Mouse (Mus musculus): ENCODE measurements around the gene Abca1. TPM values are rescaled to one million over a fixed set of nuclear protein-coding genes. Genes with fewer than 3 reads are reported as not detected.
A peak's percentile ranks its signal among the peaks of the same experiment; 100 is the strongest.

Abca1 gene
- polyA plus RNA-seq, 1 experiment: 22.3 TPM

DNA sequence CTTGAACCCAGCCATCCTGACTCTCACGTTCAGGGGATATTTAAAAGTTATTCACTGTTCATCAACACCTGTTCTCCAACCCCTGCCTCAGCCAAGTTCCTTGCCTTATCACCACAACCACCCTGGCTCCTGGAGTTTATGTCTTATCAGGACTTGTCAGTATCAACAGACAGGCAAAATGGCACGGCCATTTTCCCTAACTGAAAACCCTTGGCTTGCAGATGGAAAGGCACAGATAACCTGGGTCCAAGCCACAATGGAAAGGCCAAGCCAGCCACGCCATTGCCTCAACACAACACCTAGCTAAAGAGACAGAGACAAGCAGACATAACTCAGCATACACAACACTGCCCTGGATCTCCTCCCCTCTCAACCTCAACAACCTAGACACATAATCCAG is 38.6 kb downstream of the Abca1 start:
- Histone ChIP-seq H3K27ac (replicated peaks; ENCODE audit: low read depth, low read length) (peak overlapping the region; percentile 95), H3K4me1 (ENCODE audit: control insufficient read depth, insufficient read depth, insufficient read length, low read length) (peaks cover 53% of the 10 kb centered on the region)

DNA sequence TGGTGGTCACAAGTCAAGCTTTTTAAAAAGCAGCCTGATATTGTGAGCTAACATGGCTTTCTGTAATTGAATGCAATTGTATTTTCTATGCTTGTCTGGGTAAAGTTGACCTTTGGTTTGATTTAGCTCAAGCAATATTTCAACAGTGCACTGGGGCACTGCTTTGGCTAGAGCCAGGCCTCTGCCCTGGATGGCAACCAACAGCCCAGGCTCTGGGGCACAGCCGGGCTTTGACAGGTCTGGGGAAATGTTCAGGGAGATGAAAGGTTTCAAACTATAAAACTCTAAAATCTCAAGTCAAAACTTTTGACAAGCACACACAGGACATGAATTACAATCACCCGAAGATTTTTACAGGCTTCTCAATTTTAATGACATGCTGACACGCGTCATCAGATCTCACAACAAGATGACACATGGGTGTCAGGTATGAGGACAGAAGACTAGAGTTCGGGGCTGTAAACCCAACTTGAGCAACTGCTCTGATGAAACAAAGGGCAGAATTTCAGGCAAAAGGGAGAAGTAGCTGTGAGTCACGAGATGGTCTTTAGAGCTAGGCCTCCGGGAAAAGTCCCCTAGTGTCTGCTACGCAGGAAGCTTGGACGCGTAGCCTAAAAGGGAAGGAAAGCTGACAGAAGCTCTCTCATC is 39.5 kb downstream of the Abca1 start:
- Histone ChIP-seq H3K4me1 (ENCODE audit: control insufficient read depth, insufficient read depth, insufficient read length, low read length) (peaks cover 56% of the 10 kb centered on the region), H3K4me3 (ENCODE audit: insufficient read depth, low read depth, low read length) (no peak overlapping the region), H3K27ac (replicated peaks; ENCODE audit: low read depth, low read length) (peak overlapping the region; percentile 95)

More for the DNA sequence above, 38.6 kb downstream of the Abca1 start:
- H3K4me3 ChIP-seq (ENCODE audit: insufficient read depth, low read depth, low read length): no peak overlapping the region

DNA sequence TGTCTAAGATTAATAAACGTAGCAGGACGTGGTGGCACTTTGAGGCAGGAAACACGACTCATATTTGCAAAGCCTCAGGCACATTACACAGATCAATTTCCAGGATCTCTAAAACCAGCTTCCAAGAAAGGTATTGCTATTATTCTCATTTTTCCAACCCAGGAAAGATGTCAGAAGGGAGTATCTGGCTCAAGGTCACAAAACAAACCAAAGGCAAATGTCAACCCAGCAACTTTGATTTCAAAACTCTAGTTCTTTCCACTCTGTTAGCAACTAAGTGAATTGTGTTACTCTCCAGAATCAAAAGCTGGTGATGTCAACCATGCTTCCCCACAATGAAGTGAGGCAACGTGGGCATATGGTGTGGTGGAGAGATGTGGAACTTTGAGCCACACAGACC is 41.1 kb downstream of the Abca1 start:
- H3K4me3 ChIP-seq (ENCODE audit: insufficient read depth, low read depth, low read length): no peak overlapping the region
- H3K27ac ChIP-seq (replicated peaks; ENCODE audit: low read depth, low read length): peak overlapping the region; percentile 83
- H3K4me1 ChIP-seq (ENCODE audit: control insufficient read depth, insufficient read depth, insufficient read length, low read length): peaks cover 52% of the 10 kb centered on the region

DNA sequence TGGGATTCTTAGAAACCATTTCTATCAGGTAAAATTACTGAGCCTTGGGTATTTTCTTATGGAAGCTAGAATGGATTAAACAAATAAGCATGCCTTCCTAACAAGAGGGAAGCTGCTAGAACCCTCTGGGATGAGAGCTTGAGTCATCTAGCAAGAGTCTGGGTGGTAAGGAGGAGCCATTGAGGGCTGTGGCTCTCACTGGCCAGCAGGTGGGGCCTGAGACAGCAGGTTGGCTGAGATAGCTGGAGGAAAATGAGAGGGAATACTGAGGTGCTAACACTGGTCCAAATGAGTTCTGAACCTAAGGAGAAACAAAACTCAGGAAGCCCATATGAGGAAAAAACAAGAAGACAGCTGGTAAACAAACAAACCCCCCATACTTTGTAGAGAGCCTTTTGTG is 42.1 kb downstream of the Abca1 start:
- no peak overlapping the region for H3K4me3 ChIP-seq (ENCODE audit: insufficient read depth, low read depth, low read length)
- peaks cover 44% of the 10 kb centered on the region for H3K4me1 ChIP-seq (ENCODE audit: control insufficient read depth, insufficient read depth, insufficient read length, low read length)
- peak overlapping the region; percentile 83 for H3K27ac ChIP-seq (replicated peaks; ENCODE audit: low read depth, low read length)

DNA sequence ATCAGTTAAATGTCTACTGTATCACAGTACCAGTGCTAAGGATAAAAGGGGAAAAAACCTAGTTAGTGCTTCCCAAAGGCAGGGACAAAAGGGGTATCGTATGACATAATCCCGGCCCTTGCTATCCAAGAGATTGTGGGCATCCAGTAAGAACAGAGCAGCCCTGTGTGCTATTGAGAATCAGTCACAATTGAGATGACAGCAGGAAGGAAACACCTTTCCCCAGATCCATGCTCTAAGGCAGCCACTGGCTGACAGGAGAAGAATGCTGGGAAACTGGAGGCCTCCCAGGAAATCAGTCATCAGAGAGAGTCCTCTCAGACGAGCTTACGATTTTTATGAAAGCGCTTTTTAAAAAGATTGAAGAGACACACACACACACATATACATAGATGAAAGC is 42.6 kb downstream of the Abca1 start:
- Histone ChIP-seq H3K27ac (replicated peaks; ENCODE audit: low read depth, low read length) (peak overlapping the region; percentile 83), H3K4me3 (ENCODE audit: insufficient read depth, low read depth, low read length) (no peak overlapping the region), H3K4me1 (ENCODE audit: control insufficient read depth, insufficient read depth, insufficient read length, low read length) (peaks cover 41% of the 10 kb centered on the region)

DNA sequence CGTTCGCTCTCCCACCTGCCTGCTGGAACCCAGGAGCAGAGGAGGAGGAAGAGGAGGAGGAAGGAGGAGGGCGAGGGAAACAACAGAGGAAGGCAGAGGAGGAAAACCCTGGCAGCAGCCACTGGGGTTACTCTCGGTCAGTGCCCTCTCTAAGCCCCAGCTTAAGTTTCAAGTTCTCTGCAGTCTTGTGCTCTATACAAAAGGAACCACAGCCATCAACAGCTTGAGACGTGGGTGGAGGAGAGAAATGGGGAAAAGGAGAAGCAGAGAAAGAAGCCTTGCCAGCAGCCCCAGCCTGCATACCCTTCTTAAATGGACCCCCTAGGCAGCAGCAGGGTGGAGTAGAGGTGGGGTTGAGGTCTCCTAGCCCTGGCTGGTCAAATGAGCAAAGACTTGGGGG is 43.8 kb downstream of the Abca1 start:
- H3K4me1 ChIP-seq (ENCODE audit: control insufficient read depth, insufficient read depth, insufficient read length, low read length): peaks cover 35% of the 10 kb centered on the region
- peak overlapping the region; percentile 83 for H3K27ac ChIP-seq (replicated peaks; ENCODE audit: low read depth, low read length)
- H3K4me3 ChIP-seq (ENCODE audit: insufficient read depth, low read depth, low read length): no peak overlapping the region

DNA sequence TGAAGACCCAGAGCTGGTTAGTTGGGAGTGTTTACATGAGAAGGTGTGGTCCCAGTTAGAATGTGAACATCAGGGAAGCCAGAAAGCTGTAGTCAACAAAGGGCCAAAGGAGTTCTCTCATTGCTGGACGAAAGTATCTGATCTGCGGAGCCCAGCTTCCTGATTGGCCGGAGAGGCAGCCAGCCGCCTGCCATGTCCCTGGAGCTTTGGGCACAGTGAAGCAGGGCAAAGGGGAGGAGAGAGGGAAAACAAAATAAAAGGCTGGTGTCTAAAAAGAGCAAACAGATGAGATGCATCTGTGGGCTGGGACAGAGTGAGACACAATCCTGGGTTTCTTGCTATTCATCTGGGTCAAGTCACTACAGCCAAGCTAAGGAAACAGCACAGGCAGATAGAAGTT is 44.3 kb downstream of the Abca1 start:
- Histone ChIP-seq H3K27ac (replicated peaks; ENCODE audit: low read depth, low read length) (peak overlapping the region; percentile 86), H3K4me3 (ENCODE audit: insufficient read depth, low read depth, low read length) (no peak overlapping the region)

DNA sequence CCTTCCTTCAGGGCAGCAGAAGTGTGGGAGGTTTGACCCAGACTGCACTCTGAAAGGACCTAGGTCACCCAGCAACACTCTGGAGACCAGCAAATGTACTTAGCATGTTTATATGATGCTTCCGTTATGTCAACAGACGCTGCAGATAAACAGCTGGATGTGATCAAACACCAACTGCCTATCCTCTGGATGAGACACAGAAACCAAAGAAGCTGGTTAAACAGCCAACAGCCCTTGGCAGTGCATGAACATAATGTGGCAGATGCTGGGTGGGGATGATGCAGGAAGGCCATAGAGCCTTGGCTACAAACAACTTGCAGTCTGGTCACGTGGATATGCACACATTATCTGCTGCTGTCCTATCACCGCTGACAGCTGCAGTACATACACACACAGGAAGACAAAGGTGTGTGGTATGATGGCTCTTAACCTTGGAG is 47.8 kb downstream of the Abca1 start:
- H3K4me1 ChIP-seq (ENCODE audit: control insufficient read depth, insufficient read depth, insufficient read length, low read length): peaks cover 33% of the 10 kb centered on the region
- H3K27ac ChIP-seq (replicated peaks; ENCODE audit: low read depth, low read length): peak overlapping the region; percentile 34; the same call in 1 of the 2 replicates
- H3K4me3 ChIP-seq (ENCODE audit: insufficient read depth, low read depth, low read length): no peak overlapping the region

More for the DNA sequence above, 44.3 kb downstream of the Abca1 start:
- H3K4me1 ChIP-seq (ENCODE audit: control insufficient read depth, insufficient read depth, insufficient read length, low read length): peaks cover 30% of the 10 kb centered on the region

DNA sequence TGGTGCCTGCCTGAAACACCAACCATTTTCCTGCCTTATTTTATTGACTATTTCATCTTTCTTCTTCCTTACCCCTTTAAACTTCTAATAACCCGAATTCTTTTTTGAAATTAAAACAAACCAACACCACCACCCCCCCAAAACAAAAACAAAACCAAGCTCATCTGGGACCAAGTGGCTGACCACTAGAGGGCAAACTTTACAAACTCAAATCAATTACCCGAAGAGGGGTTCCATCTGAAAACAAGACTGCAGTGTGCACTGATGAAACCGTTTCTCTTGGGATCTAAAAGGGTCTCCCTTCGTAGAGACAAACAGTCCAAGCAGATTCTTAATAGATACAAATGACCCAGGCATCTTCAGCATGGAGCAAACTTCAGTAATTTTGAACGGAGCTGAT is 49.3 kb downstream of the Abca1 start:
- peak overlapping the region; percentile 50; the same call in 1 of the 2 replicates for H3K27ac ChIP-seq (replicated peaks; ENCODE audit: low read depth, low read length)
- H3K4me1 ChIP-seq (ENCODE audit: control insufficient read depth, insufficient read depth, insufficient read length, low read length): peaks cover 26% of the 10 kb centered on the region
- no peak overlapping the region for H3K4me3 ChIP-seq (ENCODE audit: insufficient read depth, low read depth, low read length)

DNA sequence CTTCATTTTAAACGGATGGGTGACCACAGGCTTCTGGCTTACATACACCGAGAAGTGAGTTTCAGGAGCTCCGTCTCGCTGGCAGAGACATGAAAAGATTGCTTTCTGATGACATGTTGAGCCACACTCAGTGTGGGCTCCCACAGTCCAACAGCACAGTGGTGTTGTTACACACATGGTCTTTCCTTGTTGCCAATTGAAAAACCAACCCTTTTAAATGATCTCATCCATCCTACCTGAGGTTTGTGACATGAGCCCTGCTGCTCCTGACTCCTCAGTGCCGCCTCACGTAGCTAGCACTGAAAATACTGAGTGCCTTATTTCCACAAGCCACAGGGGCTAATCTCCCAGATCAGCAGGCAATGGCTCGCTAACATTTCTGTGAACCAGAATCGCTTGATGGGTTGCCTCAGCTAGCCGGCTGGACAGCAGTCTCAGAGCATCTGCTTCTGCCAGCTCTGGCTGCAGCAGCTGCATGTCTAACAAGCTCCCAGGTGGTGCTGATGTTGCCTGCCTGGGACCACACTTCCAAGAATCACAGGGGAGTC is 50.2 kb downstream of the Abca1 start:
- Histone ChIP-seq H3K4me1 (ENCODE audit: control insufficient read depth, insufficient read depth, insufficient read length, low read length) (peaks cover 20% of the 10 kb centered on the region), H3K27ac (replicated peaks; ENCODE audit: low read depth, low read length) (peak overlapping the region; percentile 60), H3K4me3 (ENCODE audit: insufficient read depth, low read depth, low read length) (no peak overlapping the region)

DNA sequence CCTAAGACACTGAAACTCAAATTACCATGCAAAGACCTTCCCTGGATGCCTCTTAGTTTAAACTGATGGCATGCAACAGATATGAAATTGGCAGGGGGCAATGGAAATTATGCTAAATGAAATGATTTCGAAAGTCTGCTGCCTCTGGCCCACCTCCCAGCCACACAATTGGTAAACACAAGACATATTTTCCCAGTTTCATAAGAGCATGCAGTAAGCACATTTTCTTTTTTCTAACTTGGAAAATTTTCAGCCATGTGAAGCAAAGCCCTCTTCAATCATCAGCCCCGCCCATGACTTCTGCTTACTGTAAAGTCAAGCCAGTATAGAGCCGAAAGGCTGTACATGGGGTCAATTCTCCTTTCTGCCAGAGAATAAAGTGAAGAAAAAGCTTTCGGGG is 51.5 kb downstream of the Abca1 start:
- peak overlapping the region; percentile 83 for H3K27ac ChIP-seq (replicated peaks; ENCODE audit: low read depth, low read length)

DNA sequence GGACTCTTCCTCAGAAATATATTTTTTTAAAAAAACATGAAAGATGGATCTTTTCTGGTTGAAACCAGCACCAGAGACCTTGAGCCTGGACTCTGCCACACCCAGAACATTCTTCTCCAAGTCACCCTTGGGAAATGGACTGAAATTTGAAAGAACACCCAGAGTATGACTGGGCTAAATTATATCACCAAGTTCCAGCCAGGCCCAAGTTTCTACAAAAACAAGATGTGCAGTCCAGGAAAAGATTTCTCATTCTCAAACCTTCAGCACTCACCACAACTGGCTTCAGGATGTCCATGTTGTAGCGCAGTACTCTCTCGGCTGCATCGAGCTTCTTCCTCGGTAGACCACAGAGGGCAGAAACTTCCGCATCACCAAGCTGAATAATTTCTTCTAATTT is 53.0 kb downstream of the Abca1 start:
- Histone ChIP-seq H3K4me3 (ENCODE audit: insufficient read depth, low read depth, low read length) (no peak overlapping the region), H3K4me1 (ENCODE audit: control insufficient read depth, insufficient read depth, insufficient read length, low read length) (peaks cover 18% of the 10 kb centered on the region; the same call in 1 of the 2 replicates), H3K27ac (replicated peaks; ENCODE audit: low read depth, low read length) (peak overlapping the region; percentile 62)

More for the DNA sequence above, 51.5 kb downstream of the Abca1 start:
- Histone ChIP-seq H3K4me1 (ENCODE audit: control insufficient read depth, insufficient read depth, insufficient read length, low read length) (peaks cover 20% of the 10 kb centered on the region), H3K4me3 (ENCODE audit: insufficient read depth, low read depth, low read length) (no peak overlapping the region)

DNA sequence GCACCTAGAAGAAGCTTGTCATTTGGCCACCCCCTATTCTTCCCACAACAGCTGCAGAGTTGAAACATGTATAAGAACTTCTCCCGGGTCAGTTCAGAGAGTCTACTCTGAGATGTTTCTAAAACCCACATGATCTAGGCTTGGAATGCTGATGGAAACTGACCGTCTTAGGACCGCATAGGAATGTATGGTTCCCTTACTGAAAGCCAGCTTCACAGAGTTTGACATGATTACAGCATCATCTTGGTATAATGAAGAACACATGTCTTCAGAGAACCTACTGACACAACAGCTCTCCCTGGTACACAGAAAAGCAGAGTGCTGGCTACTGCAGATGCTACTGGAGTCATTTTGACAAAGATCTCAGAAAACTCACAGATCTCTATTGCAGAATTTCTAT is 53.6 kb downstream of the Abca1 start:
- Histone ChIP-seq H3K4me1 (ENCODE audit: control insufficient read depth, insufficient read depth, insufficient read length, low read length) (peaks cover 19% of the 10 kb centered on the region; the same call in 1 of the 2 replicates), H3K4me3 (ENCODE audit: insufficient read depth, low read depth, low read length) (no peak overlapping the region), H3K27ac (replicated peaks; ENCODE audit: low read depth, low read length) (peak overlapping the region; percentile 19; the same call in 1 of the 2 replicates)

DNA sequence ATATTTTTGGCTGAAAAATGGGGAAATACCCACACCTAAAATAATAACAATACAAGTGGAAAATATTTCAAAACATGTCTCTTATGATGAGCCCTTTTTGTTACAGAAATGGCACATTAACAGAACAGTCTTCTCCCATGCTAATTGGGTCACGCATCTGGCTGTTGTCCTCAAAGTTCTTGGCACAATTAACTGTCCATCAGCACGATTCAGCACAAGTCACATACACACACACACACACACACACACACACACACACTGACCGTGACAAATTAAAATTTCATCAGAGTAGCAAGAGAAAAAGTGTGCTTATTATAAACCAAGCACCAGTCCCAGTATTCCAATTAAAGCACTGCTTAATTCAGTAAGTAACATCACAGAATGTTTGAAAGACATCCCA is 55.1 kb downstream of the Abca1 start:
- Histone ChIP-seq H3K27ac (replicated peaks; ENCODE audit: low read depth, low read length) (peak overlapping the region; percentile 69), H3K4me1 (ENCODE audit: control insufficient read depth, insufficient read depth, insufficient read length, low read length) (peaks cover 21% of the 10 kb centered on the region), H3K4me3 (ENCODE audit: insufficient read depth, low read depth, low read length) (no peak overlapping the region)

DNA sequence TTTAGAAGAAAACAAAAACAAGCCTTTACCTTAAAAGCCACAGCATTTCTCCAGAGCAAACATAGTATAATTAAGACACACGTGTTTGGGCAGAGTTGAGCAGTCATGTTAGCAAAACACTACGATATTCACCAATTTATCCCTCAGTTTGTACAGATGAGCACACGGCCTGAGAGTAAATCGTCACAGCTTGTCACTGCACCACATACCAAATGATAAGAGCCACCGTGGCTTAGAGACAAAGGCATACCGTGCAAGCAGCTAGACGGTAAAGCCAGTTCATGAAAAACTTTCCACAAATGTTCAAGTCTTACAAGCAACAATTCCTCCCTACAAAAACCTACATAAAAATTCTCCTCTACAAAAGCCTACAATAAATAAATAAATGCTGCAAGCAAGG is 57.2 kb downstream of the Abca1 start:
- peaks cover 15% of the 10 kb centered on the region for H3K4me1 ChIP-seq (ENCODE audit: control insufficient read depth, insufficient read depth, insufficient read length, low read length)
- peak overlapping the region; percentile 26; the same call in 1 of the 2 replicates for H3K27ac ChIP-seq (replicated peaks; ENCODE audit: low read depth, low read length)

DNA sequence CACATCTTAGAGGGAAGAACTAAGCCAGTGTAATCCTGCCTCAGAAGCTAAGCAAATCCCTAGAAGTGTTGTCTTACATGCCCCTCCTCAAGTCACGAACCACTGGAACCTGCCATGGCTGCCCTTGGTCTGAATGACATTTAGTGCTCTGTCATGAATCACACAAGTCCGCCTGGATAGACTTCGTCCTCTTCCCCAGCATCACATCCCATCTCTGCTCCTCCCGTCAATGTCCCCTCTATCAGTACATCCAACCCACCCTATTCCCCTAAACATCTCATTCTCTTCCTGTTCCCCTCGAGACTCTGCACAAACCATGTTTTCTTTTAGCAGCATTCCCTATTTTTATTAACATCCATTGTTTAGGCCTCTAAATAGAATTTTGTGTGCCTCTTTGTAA is 58.4 kb downstream of the Abca1 start:
- H3K27ac ChIP-seq (replicated peaks; ENCODE audit: low read depth, low read length): peak overlapping the region; percentile 92
- no peak overlapping the region for H3K4me3 ChIP-seq (ENCODE audit: insufficient read depth, low read depth, low read length)
- peaks cover 9% of the 10 kb centered on the region for H3K4me1 ChIP-seq (ENCODE audit: control insufficient read depth, insufficient read depth, insufficient read length, low read length)

More for the DNA sequence above, 57.2 kb downstream of the Abca1 start:
- H3K4me3 ChIP-seq (ENCODE audit: insufficient read depth, low read depth, low read length): no peak overlapping the region

Measured in brown adipose tissue, adult 24 weeks (tissue).